Mouse (Mus musculus): Measurements from ENCODE around the gene Ggt5. TPM values are rescaled to one million over a fixed set of nuclear protein-coding genes. Genes with fewer than 3 reads are reported as not detected.

Gene Ggt5
- polyA plus RNA-seq, 1 experiment from 2014 or later, result 2.1 TPM

DNA sequence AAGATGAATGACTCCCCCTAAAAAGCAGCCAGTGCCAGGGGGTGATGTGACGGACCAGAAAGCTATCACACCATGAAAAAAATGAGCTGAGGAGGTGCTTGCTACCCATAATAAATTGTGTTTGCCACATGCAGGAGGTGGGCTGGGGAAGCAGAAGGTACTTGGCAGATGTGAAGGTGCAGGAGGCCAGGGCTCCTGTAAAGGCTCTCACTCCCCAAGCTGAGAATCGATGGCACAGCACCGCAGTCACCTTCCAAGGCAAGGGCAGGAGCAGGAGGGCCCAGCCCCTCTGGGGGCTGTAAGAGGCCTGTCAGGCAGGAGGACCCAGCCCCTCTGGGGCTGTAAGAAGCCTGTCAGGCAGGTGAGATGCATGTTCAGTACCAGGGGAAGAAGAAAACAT lies 72.7 kb downstream of the Ggt5 start:
- peaks cover 39% of the 10 kb centered on the region for H3K36me3 ChIP-seq (ENCODE audit: control insufficient read depth, insufficient read depth, low read length)
- peaks cover 9% of the 10 kb centered on the region for H3K4me1 ChIP-seq (ENCODE audit: control insufficient read depth, insufficient read depth, low read length)
- ATAC-seq (no peak; the same call in 1 of the 2 replicates), DNase-seq (ENCODE audit: low spot score) (no peak)
- H3K4me3 ChIP-seq (ENCODE audit: low read depth, low read length), result no peak overlapping the region
- H3K27ac ChIP-seq (ENCODE audit: low read depth, low read length), result peak overlapping the region; percentile 67
- WGBS, result 58% methylated on average over 3 of the region's 3 CpGs
- no peak overlapping the region for H3K4me2 ChIP-seq (ENCODE audit: low read length)
- H3K9me3 ChIP-seq (replicated peaks; ENCODE audit: control insufficient read depth, low read length), result no peaks in the 10 kb centered on the region
- no peak overlapping the region for H3K9ac ChIP-seq (ENCODE audit: low read length)
- H3K27me3 ChIP-seq (replicated peaks; ENCODE audit: control insufficient read depth, insufficient read depth, low read length), result no peaks in the 10 kb centered on the region

DNA sequence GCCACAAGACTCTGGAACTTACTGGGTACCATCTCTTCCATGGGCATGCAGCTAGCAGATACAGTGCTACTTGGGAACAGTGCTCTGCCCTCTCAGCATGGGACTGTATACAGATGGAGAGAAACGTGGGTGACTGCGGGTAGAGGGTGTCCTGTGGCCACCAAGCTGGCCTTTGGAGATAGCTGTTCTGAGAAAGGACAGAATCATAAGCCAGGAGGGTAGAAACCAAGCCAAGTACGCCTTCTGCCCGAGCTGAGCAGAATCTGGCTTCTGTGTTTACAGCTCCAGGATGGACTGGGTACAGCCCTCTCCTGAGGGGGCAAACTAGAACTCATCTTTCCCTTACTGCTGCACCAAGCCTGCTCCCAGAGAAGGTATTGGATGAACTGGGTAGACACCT lies 73.4 kb downstream of the Ggt5 start:
- DNase-seq (ENCODE audit: low spot score), result no peak
- 84% methylated on average over 4 of the region's 4 CpGs for WGBS
- Histone ChIP-seq H3K4me1 (ENCODE audit: control insufficient read depth, insufficient read depth, low read length) (peaks cover 10% of the 10 kb centered on the region), H3K9me3 (replicated peaks; ENCODE audit: control insufficient read depth, low read length) (no peaks in the 10 kb centered on the region), H3K27ac (ENCODE audit: low read depth, low read length) (no peak overlapping the region), H3K9ac (ENCODE audit: low read length) (no peak overlapping the region), H3K4me3 (ENCODE audit: low read depth, low read length) (no peak overlapping the region), H3K27me3 (replicated peaks; ENCODE audit: control insufficient read depth, insufficient read depth, low read length) (no peaks in the 10 kb centered on the region), H3K36me3 (ENCODE audit: control insufficient read depth, insufficient read depth, low read length) (peaks cover 32% of the 10 kb centered on the region), H3K4me2 (ENCODE audit: low read length) (no peak overlapping the region)
- ATAC-seq, result no peak

GRCm38 (mm10) chr10:75664673-75665270 lies 75.6 kb downstream of the Ggt5 start:
- ATAC-seq, result no peak

GRCm38 (mm10) chr10:75666451-75667030 lies 77.4 kb downstream of the Ggt5 start:
- H3K4me3 ChIP-seq (ENCODE audit: low read depth, low read length), result peak overlapping the region; percentile 53; the same call in 1 of the 2 replicates
- H3K27me3 ChIP-seq (replicated peaks; ENCODE audit: control insufficient read depth, insufficient read depth, low read length), result no peaks in the 10 kb centered on the region
- peak overlapping the region; percentile 71 for H3K27ac ChIP-seq (ENCODE audit: low read depth, low read length)
- peak overlapping the region; percentile 100 for H3K4me2 ChIP-seq (ENCODE audit: low read length)
- peaks cover 30% of the 10 kb centered on the region for H3K36me3 ChIP-seq (ENCODE audit: control insufficient read depth, insufficient read depth, low read length)
- DNase-seq (ENCODE audit: low spot score) (peak; percentile 35), ATAC-seq (0 out of 2 replicates have a peak, but pooled peaks have one; percentile 1)
- WGBS, result 15% methylated on average over 4 of the region's 4 CpGs
- peaks cover 13% of the 10 kb centered on the region for H3K4me1 ChIP-seq (ENCODE audit: control insufficient read depth, insufficient read depth, low read length)
- H3K9me3 ChIP-seq (replicated peaks; ENCODE audit: control insufficient read depth, low read length), result no peaks in the 10 kb centered on the region
- peak overlapping the region; percentile 73 for H3K9ac ChIP-seq (ENCODE audit: low read length)

More at GRCm38 (mm10) chr10:75664673-75665270, 75.6 kb downstream of the Ggt5 start:
- no peaks in the 10 kb centered on the region for H3K27me3 ChIP-seq (replicated peaks; ENCODE audit: control insufficient read depth, insufficient read depth, low read length)
- H3K4me3 ChIP-seq (ENCODE audit: low read depth, low read length), result no peak overlapping the region
- H3K27ac ChIP-seq (ENCODE audit: low read depth, low read length), result no peak overlapping the region
- no peak overlapping the region for H3K9ac ChIP-seq (ENCODE audit: low read length)
- peaks cover 18% of the 10 kb centered on the region for H3K36me3 ChIP-seq (ENCODE audit: control insufficient read depth, insufficient read depth, low read length)
- peaks cover 13% of the 10 kb centered on the region for H3K4me1 ChIP-seq (ENCODE audit: control insufficient read depth, insufficient read depth, low read length)
- no peak overlapping the region for H3K4me2 ChIP-seq (ENCODE audit: low read length)
- no peak for DNase-seq (ENCODE audit: low spot score)
- WGBS, result 86% methylated on average over 6 of the region's 6 CpGs
- H3K9me3 ChIP-seq (replicated peaks; ENCODE audit: control insufficient read depth, low read length), result no peaks in the 10 kb centered on the region

Other genes with a start within 250 kb of the Ggt5 start
- gene Upb1, start 188.2 kb upstream of the Ggt5 start, polyA plus RNA-seq (2014; fragmentation: Nextera tagmentation; extraction: Ambion mirVana), result 0.11 and 0.14 TPM in 2 replicates
- 137 and 144 TPM in 2 replicates for gene Snrpd3, start 71.8 kb upstream of the Ggt5 start, polyA plus RNA-seq (2014; fragmentation: Nextera tagmentation; extraction: Ambion mirVana)
- gene Gucd1, start 71.4 kb upstream of the Ggt5 start, polyA plus RNA-seq (2014; fragmentation: Nextera tagmentation; extraction: Ambion mirVana), result 26.9 and 29.5 TPM in 2 replicates
- gene Lrrc75b, start 29.0 kb upstream of the Ggt5 start, polyA plus RNA-seq (2014; fragmentation: Nextera tagmentation; extraction: Ambion mirVana), result 15.7 and 18.8 TPM in 2 replicates
- 1.1 and 1.2 TPM in 2 replicates for gene Ggt1, start 27.7 kb upstream of the Ggt5 start, polyA plus RNA-seq (2014; fragmentation: Nextera tagmentation; extraction: Ambion mirVana)
- 1.3 TPM in 2 replicates for gene Susd2, start 54.7 kb downstream of the Ggt5 start, polyA plus RNA-seq (2014; fragmentation: Nextera tagmentation; extraction: Ambion mirVana)
- gene Cabin1, start 175.0 kb downstream of the Ggt5 start, polyA plus RNA-seq (2014; fragmentation: Nextera tagmentation; extraction: Ambion mirVana), result 32.0 and 40.5 TPM in 2 replicates
- 65.1 and 79.7 TPM in 2 replicates for gene Ddt, start 184.1 kb downstream of the Ggt5 start, polyA plus RNA-seq (2014; fragmentation: Nextera tagmentation; extraction: Ambion mirVana)
- 0.34 TPM in 1 of 2 replicates, not detected in the other for gene Gm20441, start 191.6 kb downstream of the Ggt5 start, polyA plus RNA-seq (2014; fragmentation: Nextera tagmentation; extraction: Ambion mirVana)
- gene Gstt3, start 192.1 kb downstream of the Ggt5 start, polyA plus RNA-seq (2014; fragmentation: Nextera tagmentation; extraction: Ambion mirVana), result 0.67 and 1.2 TPM in 2 replicates
- gene Gstt1, start 209.2 kb downstream of the Ggt5 start, polyA plus RNA-seq (2014; fragmentation: Nextera tagmentation; extraction: Ambion mirVana), result 11.5 and 13.0 TPM in 2 replicates
- gene Gstt4, start 233.2 kb downstream of the Ggt5 start, polyA plus RNA-seq (2014; fragmentation: Nextera tagmentation; extraction: Ambion mirVana), result not detected in 2 replicates
- gene Gstt2, start 248.1 kb downstream of the Ggt5 start, polyA plus RNA-seq (2014; fragmentation: Nextera tagmentation; extraction: Ambion mirVana), result 4.1 and 6.0 TPM in 2 replicates

Measured in forebrain, embryonic 14.5 days (tissue).